Mouse (Mus musculus): Measurements from ENCODE around the gene Klhl29. TPM values are rescaled to one million over a fixed set of nuclear protein-coding genes. Genes with fewer than 3 reads are reported as not detected.

Gene Klhl29
- polyA plus RNA-seq, 1 experiment = 2.4 TPM

GRCm38 (mm10) chr12:5257174-5257573 is 118.3 kb downstream of the Klhl29 start:
- DNase-seq = no peak
- no peak overlapping the region for H3K4me3 ChIP-seq (ENCODE audit: insufficient read depth, low read depth, low read length)
- no peak overlapping the region for H3K27ac ChIP-seq (ENCODE audit: insufficient read depth, low read depth, low read length)
- H3K4me1 ChIP-seq (ENCODE audit: control insufficient read depth, insufficient read depth, low read length) = no peaks in the 10 kb centered on the region
- no peaks in the 10 kb centered on the region for H3K27me3 ChIP-seq (replicated peaks; ENCODE audit: control insufficient read depth, insufficient read depth, low read length)
- H3K36me3 ChIP-seq (ENCODE audit: control insufficient read depth, insufficient read depth, low read length) = no peaks in the 10 kb centered on the region
- TF ChIP-seq CTCF (conservative IDR thresholded peaks at IDR 0.05; ENCODE audit: insufficient read depth, insufficient read length, low read depth, low read length) (no peak), POLR2A (IDR thresholded peaks at IDR 0.05; ENCODE audit: low read depth, low read length) (no peak)
- WGBS = 93% methylated on average over 4 of the region's 4 CpGs

- H3K27ac ChIP-seq (ENCODE audit: insufficient read depth, low read depth, low read length) = no peak overlapping the region
- no peak for DNase-seq
- H3K36me3 ChIP-seq (ENCODE audit: control insufficient read depth, insufficient read depth, low read length) = no peaks in the 10 kb centered on the region
- H3K4me3 ChIP-seq (ENCODE audit: insufficient read depth, low read depth, low read length) = no peak overlapping the region
- no peaks in the 10 kb centered on the region for H3K4me1 ChIP-seq (ENCODE audit: control insufficient read depth, insufficient read depth, low read length)
- 58% methylated on average over 9 of the region's 9 CpGs for WGBS
- no peak for TF ChIP-seq CTCF (conservative IDR thresholded peaks at IDR 0.05; ENCODE audit: insufficient read depth, insufficient read length, low read depth, low read length)
- TF ChIP-seq POLR2A (IDR thresholded peaks at IDR 0.05; ENCODE audit: low read depth, low read length) = no peak
- H3K27me3 ChIP-seq (replicated peaks; ENCODE audit: control insufficient read depth, insufficient read depth, low read length) = no peaks in the 10 kb centered on the region
These were observed 120.4 kb downstream of the Klhl29 start for GRCm38 (mm10) chr12:5255079-5255478.

GRCm38 (mm10) chr12:5254246-5254982 is 121.1 kb downstream of the Klhl29 start:
- no peaks in the 10 kb centered on the region for H3K36me3 ChIP-seq (ENCODE audit: control insufficient read depth, insufficient read depth, low read length)
- TF ChIP-seq CTCF (conservative IDR thresholded peaks at IDR 0.05; ENCODE audit: insufficient read depth, insufficient read length, low read depth, low read length) (no peak), POLR2A (IDR thresholded peaks at IDR 0.05; ENCODE audit: low read depth, low read length) (no peak)
- H3K4me1 ChIP-seq (ENCODE audit: control insufficient read depth, insufficient read depth, low read length) = no peaks in the 10 kb centered on the region
- WGBS = 89% methylated on average over 4 of the region's 4 CpGs
- DNase-seq = no peak
- no peak overlapping the region for H3K27ac ChIP-seq (ENCODE audit: insufficient read depth, low read depth, low read length)
- no peaks in the 10 kb centered on the region for H3K27me3 ChIP-seq (replicated peaks; ENCODE audit: control insufficient read depth, insufficient read depth, low read length)
- no peak overlapping the region for H3K4me3 ChIP-seq (ENCODE audit: insufficient read depth, low read depth, low read length)

- H3K36me3 ChIP-seq (ENCODE audit: control insufficient read depth, insufficient read depth, low read length) = no peaks in the 10 kb centered on the region
- H3K4me1 ChIP-seq (ENCODE audit: control insufficient read depth, insufficient read depth, low read length) = no peaks in the 10 kb centered on the region
- H3K27me3 ChIP-seq (replicated peaks; ENCODE audit: control insufficient read depth, insufficient read depth, low read length) = no peaks in the 10 kb centered on the region
- H3K4me3 ChIP-seq (ENCODE audit: insufficient read depth, low read depth, low read length) = no peak overlapping the region
- WGBS = 76% methylated on average over 10 of the region's 10 CpGs
- TF ChIP-seq CTCF (conservative IDR thresholded peaks at IDR 0.05; ENCODE audit: insufficient read depth, insufficient read length, low read depth, low read length) (no peak), POLR2A (IDR thresholded peaks at IDR 0.05; ENCODE audit: low read depth, low read length) (no peak)
- no peak for DNase-seq
- no peak overlapping the region for H3K27ac ChIP-seq (ENCODE audit: insufficient read depth, low read depth, low read length)
These were observed 122.0 kb downstream of the Klhl29 start for GRCm38 (mm10) chr12:5253289-5254005.

GRCm38 (mm10) chr12:5252569-5252968 is 122.9 kb downstream of the Klhl29 start:
- Histone ChIP-seq H3K36me3 (ENCODE audit: control insufficient read depth, insufficient read depth, low read length) (no peaks in the 10 kb centered on the region), H3K27ac (ENCODE audit: insufficient read depth, low read depth, low read length) (no peak overlapping the region), H3K4me1 (ENCODE audit: control insufficient read depth, insufficient read depth, low read length) (no peaks in the 10 kb centered on the region), H3K4me3 (ENCODE audit: insufficient read depth, low read depth, low read length) (no peak overlapping the region), H3K27me3 (replicated peaks; ENCODE audit: control insufficient read depth, insufficient read depth, low read length) (no peaks in the 10 kb centered on the region)
- TF ChIP-seq CTCF (conservative IDR thresholded peaks at IDR 0.05; ENCODE audit: insufficient read depth, insufficient read length, low read depth, low read length) (no peak), POLR2A (IDR thresholded peaks at IDR 0.05; ENCODE audit: low read depth, low read length) (no peak)
- DNase-seq = no peak
- 88% methylated on average over 2 of the region's 2 CpGs for WGBS

- no peaks in the 10 kb centered on the region for H3K4me1 ChIP-seq (ENCODE audit: control insufficient read depth, insufficient read depth, low read length)
- peak; percentile 93 for DNase-seq
- 30% methylated on average over 7 of the region's 7 CpGs for WGBS
- no peaks in the 10 kb centered on the region for H3K27me3 ChIP-seq (replicated peaks; ENCODE audit: control insufficient read depth, insufficient read depth, low read length)
- no peak overlapping the region for H3K4me3 ChIP-seq (ENCODE audit: insufficient read depth, low read depth, low read length)
- H3K27ac ChIP-seq (ENCODE audit: insufficient read depth, low read depth, low read length) = no peak overlapping the region
- TF ChIP-seq POLR2A (IDR thresholded peaks at IDR 0.05; ENCODE audit: low read depth, low read length) (no peak), CTCF (conservative IDR thresholded peaks at IDR 0.05; ENCODE audit: insufficient read depth, insufficient read length, low read depth, low read length) (no peak; the same call in 1 of the 2 replicates)
- H3K36me3 ChIP-seq (ENCODE audit: control insufficient read depth, insufficient read depth, low read length) = no peaks in the 10 kb centered on the region
These were observed 125.4 kb downstream of the Klhl29 start for GRCm38 (mm10) chr12:5250042-5250441.

- DNase-seq = no peak
- H3K27ac ChIP-seq (ENCODE audit: insufficient read depth, low read depth, low read length) = no peak overlapping the region
- H3K4me1 ChIP-seq (ENCODE audit: control insufficient read depth, insufficient read depth, low read length) = no peaks in the 10 kb centered on the region
- no peaks in the 10 kb centered on the region for H3K27me3 ChIP-seq (replicated peaks; ENCODE audit: control insufficient read depth, insufficient read depth, low read length)
- TF ChIP-seq POLR2A (IDR thresholded peaks at IDR 0.05; ENCODE audit: low read depth, low read length) (no peak), CTCF (conservative IDR thresholded peaks at IDR 0.05; ENCODE audit: insufficient read depth, insufficient read length, low read depth, low read length) (no peak)
- H3K36me3 ChIP-seq (ENCODE audit: control insufficient read depth, insufficient read depth, low read length) = no peaks in the 10 kb centered on the region
- 83% methylated on average over 13 of the region's 13 CpGs for WGBS
- no peak overlapping the region for H3K4me3 ChIP-seq (ENCODE audit: insufficient read depth, low read depth, low read length)
These were observed 126.4 kb downstream of the Klhl29 start for GRCm38 (mm10) chr12:5249068-5249467.
